Mouse (Mus musculus): ENCODE data around the gene Lactbl1.

DNA sequence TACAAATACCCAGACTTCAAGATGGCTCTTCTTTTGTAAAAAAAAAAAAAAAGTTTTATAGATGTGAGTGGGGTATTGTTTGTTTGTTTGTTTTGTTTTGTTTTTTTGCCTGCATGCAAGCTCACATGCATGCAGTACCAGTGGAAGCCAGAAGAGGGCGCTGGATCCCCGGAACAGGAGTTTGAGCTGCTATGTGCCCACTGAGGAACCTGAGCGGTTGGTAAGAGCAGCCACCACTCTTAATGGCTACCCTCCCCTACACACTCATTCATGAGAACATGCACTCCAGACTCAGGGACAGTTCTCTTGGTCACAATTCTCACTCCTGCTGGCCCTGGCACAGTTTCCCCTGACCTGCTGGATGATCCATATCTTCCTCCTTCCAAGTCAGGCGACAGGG is 43.6 kb downstream of the Lactbl1 start:
- TF ChIP-seq CTCF (conservative IDR thresholded peaks at IDR 0.05; ENCODE audit: insufficient read depth, insufficient read length, low read depth, low read length) (peak; percentile 31; the same call in 1 of the 2 replicates), POLR2A (IDR thresholded peaks at IDR 0.05; ENCODE audit: low read depth, low read length) (no peak)
